Mouse (Mus musculus): ENCODE data around the gene Casp8ap2. TPM values are rescaled to one million over a fixed set of nuclear protein-coding genes. Genes with fewer than 3 reads are reported as not detected.

Casp8ap2 gene
- 10 to 100 TPM in 3 of 4 experiments, 1 to 10 TPM in 1; 9.5 to 13.0 (median 11.4) TPM for total RNA-seq (2022)

DNA sequence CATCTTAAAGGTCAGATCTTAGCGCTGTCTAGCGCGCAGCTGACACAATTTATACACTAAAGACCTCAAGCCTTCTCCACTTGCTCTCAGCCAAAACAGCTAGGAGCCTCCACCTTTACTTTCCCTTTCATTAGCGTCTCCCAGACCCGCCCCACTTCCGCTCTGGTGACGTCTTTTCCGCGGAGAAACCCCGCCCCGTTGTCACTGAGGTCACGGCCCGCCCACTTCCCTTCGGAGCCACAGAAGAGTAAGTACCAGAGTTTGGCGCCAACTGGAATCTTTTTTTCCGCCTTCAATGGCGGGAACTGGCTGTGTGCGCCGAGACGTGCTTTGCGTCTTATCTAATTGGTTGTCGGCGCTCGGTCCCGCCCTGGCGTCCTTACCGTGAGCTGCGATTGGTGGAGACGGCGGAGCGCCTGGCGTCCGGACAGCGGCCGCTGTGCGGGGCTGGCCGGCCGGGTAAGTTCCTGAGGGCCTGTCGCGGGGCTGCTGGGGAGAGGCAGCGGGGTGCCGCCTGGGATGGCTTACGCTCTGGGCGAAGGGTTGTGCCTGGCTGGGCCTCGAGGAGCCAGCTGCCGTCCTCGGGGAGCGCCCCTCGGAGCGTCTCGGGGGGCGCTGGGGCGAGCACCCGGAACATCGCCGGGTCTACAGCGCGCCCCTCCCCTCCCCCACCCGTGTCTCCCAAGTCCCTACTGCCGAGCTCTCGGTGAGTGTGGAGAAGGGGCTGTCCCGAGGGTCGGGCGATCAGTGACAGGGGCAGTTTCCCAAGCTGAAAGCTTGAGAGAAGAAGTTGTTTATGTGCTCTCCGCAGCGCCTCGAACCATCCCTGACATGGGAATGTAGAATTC is at the start of gene Casp8ap2:
Gene Casp8ap2, plus strand, starts transcription at position 418 of the 848 bp plus-strand sequence.
- DNase-seq (ENCODE audit: low spot score in 2 of 2): peak; percentile 100

DNA sequence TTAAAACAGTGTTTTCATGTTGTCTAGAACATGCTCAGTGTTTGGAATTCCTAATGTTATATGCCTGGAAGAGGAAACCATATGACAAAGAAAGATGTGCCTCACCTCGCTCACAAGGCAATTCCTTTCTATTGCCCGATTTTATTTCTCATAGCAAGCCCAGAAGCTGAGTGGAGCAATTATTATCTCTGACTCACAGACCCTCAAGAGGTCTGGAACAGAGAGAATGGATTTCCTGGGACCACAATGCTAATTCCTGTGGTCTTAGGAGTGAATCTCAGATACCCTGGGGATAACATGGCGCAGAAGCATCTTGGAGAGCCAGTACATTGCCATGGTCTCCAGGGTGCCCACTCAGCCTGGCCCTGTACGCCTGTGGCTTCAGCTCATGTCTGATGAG is 46.2 kb upstream of the Casp8ap2 start:
- DNase-seq (ENCODE audit: low spot score in 2 of 2): no peak

DNA sequence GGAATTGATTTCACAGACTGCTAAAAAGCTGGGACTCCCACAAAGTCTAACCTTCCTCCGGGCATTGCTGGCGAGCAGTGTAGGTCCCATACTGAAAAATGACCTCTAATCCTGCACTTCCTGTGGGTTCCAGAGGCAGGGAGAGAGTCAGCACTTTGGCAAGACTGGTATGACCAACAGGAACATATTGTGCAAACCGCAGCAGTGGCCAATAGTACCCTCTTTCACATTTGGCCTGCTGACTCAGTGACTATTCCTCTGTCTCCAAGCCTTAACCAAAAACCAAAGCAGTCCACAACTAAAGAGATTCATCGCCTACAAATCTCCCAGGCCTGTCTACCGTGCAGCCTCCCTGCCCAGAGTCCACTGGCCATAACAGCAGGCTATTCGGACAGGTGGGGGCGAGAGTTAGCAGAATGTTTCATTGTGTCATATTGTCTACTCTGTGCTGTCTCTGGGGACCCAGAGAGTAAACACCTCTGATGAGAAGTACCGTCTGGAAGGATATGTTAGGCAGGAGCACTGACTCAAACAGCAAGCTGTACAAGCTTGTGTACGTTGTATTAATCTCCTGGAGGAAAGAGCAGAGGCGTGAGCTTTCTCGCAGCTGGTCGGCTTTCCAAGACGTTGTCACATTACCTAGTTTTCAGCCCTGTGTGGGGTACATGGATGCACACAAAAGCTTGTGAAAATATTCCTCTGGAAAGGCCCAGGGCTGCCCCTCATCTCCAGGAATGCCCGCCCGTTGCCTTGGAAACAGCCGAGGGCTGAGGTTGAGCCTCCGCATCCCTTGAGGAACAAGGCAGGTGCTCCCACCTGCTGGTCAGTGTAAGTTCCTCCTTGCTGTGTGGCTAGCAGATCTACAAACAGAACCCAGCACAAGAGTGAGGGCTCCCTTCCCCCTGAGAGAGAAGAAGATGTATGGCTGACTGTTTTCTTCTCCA is 45.0 kb upstream of the Casp8ap2 start:
- peak in 1 of 2 experiments; percentile 18 for DNase-seq (ENCODE audit: low spot score in 2 of 2)

DNA sequence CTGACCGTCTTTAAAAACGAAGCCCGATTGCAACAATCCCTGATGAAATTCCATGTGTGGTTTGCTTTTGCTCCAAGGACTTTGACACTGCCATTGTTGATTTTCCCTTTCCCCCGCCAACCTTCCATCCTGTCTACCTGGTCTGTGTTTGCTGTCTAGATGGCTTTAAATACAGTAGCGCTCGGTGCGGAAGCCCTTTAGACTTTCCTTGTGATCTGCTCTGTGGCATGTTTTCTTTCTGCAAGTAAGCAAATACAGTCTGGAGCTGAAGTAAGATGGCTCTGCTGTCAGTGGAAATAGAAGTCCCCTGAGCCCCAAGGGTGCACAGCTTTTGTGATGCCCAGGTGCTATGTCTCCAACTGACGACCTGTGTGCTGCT is 44.3 kb upstream of the Casp8ap2 start:
- DNase-seq (ENCODE audit: low spot score in 2 of 2): no peak

DNA sequence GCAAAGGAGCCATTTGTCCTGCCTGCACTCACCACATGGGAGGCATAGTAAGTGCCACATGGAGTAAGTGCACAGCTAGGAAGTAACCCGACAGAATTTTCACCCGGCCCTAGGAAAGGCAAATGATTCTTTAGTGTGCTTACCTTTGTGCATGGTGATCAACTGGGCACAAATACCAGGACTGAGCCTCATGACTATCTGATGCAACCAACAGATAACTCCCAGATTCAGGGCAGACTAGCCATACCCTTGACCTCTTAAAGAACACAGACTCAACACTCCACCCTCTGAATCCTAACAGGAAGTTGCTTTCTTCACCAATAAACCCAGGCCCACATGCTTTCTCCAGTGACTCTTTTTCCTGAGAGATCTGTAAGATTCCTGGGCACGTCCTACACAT is 43.8 kb upstream of the Casp8ap2 start:
- no peak for DNase-seq (ENCODE audit: low spot score in 2 of 2)

DNA sequence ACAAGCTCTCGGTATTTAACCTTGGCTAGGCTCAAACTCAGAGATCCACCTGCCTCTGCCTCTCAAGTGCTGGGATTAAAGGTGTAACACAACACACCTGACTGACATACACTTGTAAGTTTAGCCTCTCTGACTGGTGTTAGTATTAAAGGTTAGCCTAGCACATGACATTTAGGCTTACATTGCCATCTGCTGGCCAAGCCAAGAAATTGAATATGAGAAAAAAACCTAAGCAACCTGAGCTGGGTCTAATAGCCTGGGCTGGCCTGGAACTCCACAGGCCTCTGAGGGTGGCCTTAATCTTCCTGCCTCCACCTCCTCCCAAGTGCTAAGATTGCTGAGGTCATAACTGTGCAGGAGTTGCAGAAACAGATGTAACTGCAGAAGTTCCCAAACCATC is 43.1 kb upstream of the Casp8ap2 start:
- DNase-seq (ENCODE audit: low spot score in 2 of 2): no peak

DNA sequence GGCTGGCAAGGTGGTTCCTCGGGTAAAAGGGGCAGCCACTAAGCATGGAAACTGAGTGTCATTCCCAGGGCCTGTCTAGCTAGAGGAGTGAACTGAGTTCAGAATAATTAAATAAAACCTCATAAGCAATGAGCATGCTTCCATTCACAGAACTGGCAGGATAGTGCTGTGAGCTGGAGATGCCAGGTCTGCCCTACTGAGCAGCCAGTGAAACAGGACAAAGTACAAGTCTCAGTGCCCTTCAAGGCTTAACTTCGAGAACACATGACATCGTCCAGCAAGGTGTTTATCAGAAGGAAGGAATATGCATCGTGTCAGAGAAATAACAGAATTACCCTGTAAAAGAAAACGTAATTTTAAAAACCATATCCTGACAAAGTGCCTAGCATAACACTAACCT is 41.7 kb upstream of the Casp8ap2 start:
- DNase-seq (ENCODE audit: low spot score in 2 of 2): no peak

DNA sequence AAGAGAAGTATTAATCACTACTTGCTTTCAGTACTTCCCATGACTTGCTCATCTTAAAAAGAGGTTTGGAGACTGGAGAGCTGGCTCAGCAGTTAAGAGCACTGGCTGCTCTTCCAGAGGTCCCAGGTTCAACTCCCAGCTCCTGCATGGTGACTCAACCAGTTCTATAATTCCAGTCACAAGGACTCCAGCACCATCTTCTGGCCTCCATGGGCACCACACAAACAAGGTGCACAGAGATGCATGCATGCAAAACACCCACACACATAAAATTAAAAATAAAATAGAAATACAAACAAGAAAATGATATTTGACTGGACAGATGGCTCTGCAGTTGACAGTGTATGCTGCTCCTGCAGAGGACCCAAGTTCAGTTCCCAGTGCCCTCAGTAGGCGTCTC is 40.6 kb upstream of the Casp8ap2 start:
- no peak for DNase-seq (ENCODE audit: low spot score in 2 of 2)

DNA sequence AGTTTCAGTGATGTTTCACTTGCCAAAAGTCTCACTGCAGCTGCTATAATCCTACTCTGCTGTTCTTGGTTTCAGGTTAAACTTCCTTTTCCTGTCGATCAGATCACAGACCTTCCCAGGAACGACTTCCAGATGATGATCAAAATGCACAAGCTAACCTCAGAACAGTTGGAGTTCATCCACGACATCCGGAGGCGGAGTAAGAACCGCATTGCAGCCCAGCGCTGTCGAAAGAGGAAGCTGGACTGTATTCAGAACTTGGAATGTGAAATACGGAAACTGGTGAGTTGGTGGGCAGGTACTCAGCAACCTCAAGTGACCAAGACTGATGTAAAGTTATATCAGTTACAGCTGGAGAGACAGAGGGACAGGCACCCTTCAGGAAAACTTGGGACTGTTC is 40.1 kb upstream of the Casp8ap2 start:
- DNase-seq (ENCODE audit: low spot score in 2 of 2): no peak

DNA sequence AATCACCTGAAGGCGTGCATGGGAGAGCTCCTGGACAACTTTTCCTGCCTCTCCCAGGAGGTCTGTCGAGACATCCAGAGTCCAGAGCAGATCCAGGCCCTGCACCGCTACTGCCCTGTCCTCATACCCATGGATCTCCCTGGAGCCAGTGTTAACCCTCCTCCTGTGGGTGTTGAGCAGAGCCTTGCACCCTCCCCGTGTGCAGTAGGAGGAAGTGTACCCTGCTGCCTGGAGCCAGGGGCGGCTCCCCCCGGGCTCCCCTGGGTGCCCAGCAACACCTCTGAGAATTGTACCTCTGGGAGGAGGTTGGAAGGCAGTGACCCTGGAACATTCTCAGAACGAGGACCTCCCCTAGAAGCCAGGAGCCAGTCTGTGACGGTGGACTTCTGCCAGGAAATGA is 35.4 kb upstream of the Casp8ap2 start:
- DNase-seq (ENCODE audit: low spot score in 2 of 2): no peak

DNA sequence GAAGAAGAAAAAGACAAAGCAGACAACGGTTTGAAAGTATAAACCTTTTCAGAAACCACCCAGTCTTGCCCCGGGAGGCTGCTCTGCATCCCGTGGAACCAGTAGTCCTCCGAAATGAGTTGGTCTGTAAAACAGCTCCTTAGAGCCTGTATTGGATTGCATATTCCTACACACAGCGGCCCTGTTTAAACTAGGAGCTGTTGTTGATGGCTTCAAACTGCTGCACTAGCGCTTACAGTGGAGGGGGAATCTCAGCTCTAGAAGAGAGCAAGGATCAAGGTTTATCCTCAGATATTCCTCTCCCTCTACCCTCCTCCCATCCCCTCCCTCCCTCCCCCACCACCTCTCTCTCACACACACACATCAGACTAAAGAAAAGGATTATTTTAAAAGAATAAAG is 31.1 kb upstream of the Casp8ap2 start:
- no peak for DNase-seq (ENCODE audit: low spot score in 2 of 2)

DNA sequence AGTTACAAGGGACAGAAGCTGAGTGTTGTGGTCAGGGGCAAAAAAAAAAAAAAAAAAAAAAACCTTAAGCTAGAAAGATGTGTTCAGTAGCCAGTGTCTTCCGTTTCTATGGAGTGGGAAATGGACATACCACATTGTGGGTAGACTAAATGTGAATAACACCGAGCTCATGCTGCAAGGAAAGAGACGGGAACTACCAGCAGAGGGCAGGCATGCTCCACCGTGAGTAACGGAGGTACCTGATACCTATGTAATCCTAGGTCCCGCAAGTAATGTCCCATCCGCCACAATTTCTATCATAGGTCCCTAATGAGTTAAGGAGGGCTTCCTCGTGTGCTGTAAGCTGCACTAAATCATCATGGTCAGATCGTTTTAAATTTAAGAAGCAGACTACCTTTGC is 28.7 kb upstream of the Casp8ap2 start:
- DNase-seq (ENCODE audit: low spot score in 2 of 2): peak in 1 of 2 experiments; percentile 47

DNA sequence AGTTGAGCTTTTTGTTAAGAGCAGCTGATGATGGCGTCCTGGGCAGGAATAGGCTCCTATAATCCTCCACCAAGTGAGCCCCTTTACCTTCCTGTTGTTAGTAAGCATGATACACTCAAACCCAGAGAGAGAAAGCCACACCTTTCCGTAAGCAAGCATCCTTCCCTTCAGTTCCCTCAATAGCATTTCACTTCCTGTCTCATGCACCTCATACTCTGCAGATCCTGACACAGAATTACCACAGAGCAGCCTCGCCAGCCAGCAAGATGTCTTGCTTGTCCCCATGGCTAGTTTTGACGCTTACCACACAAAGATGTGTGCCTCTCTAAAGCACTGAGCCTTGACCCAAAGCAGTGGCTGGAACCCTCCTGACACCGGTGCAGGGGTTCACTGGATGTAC is 27.7 kb upstream of the Casp8ap2 start:
- no peak for DNase-seq (ENCODE audit: low spot score in 2 of 2)

DNA sequence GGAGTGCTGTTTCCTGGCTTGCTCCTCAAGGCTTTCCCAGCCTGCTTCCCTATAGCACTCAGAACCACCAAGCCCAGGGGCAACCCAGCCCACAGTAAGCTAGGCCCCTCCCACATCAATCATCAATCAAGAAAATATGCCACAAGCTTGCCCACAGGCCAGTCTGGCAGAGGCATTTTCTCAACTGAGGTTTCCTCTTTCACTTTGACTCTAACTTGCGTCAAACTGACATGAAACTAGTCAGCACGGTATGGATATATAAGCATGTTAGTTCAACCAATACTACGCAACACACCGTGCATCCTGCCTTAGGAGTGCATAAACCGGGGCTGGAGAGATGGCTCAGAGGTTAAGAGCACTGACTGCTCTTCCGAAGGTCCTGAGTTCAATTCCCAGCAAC is 27.0 kb upstream of the Casp8ap2 start:
- DNase-seq (ENCODE audit: low spot score in 2 of 2): no peak

DNA sequence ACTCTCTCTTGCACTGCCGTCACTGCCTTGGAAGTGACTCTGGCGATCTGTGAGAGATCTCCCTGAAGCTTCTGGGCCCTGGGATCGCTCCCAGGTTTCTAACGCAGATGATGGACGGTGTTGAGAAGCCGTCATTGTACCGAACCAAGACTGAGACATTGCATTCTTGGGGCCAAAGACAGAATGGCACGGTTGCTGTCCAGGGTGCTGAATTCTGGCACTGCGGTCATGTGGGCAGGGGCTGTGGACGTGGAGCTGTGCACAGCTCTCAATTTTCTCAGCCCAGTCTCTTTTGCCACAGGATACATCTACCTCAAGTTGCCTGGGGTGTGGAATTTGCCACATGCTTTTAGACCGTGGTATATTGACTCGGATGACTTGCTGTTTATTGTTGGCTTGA is 14.1 kb upstream of the Casp8ap2 start:
- DNase-seq (ENCODE audit: low spot score in 2 of 2): no peak

DNA sequence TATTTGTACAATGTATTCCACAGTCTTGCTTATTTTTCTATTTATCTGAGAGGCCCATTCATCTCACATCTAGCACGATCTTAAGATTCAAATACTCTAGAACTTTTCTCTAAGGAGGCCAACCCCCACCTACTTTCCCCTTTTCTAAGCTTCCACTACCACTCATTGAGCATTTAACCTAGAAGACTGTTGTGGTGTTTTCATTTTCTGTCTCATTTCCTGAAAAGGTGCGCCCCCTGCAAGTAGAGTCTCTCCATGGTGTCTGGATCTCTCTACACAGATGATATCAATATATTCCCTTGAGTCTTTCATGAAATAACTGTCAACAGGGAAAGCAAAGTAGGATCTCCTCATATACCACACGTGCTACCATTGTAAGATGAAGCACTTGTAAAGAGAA is 12.6 kb upstream of the Casp8ap2 start, which contains the start of gene Gja10:
Gene Gja10, minus strand, starts transcription at position 101 of the 400 bp plus-strand sequence.
- DNase-seq (ENCODE audit: low spot score in 2 of 2): no peak

DNA sequence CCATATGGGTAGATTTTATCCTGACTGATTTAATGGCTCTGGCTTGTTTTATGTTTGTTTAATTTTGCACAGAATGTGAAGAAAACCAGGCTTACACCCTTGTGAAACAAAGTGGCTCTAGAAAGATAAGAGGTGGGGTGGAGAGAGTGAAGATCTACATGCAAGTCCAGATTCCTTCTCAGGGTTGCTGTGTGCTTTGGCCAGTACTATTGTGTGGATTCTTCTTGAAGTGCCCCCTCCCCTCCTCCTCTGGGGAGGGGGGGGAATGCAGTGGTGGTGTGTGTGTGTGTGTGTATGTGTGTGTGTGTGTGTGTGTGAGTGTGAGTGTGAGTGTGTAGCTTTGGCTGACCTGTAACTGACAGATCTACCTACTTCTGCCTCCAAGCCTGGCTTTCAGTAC is 6.4 kb downstream of the Casp8ap2 start:
- no peak for DNase-seq (ENCODE audit: low spot score in 2 of 2)

DNA sequence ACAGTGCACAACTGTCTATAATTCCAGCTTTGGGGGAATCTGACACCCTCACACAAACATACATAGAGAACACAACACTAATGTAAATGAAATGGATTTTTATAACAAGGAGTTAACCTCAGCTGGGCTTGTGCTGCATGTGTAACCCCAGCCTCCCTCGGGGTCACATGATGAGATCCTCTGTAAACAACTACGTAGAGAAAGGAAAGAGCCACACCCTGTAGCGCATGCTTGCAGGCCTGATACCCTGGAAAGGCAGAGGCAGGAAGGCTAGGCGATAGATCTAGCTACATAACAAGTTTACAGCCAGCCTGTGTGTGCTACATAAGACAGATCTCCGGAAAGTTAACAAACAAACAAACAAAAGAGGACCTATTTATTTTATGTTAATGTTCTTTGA is 36.4 kb downstream of the Casp8ap2 start:
- DNase-seq (ENCODE audit: low spot score in 2 of 2): no peak

DNA sequence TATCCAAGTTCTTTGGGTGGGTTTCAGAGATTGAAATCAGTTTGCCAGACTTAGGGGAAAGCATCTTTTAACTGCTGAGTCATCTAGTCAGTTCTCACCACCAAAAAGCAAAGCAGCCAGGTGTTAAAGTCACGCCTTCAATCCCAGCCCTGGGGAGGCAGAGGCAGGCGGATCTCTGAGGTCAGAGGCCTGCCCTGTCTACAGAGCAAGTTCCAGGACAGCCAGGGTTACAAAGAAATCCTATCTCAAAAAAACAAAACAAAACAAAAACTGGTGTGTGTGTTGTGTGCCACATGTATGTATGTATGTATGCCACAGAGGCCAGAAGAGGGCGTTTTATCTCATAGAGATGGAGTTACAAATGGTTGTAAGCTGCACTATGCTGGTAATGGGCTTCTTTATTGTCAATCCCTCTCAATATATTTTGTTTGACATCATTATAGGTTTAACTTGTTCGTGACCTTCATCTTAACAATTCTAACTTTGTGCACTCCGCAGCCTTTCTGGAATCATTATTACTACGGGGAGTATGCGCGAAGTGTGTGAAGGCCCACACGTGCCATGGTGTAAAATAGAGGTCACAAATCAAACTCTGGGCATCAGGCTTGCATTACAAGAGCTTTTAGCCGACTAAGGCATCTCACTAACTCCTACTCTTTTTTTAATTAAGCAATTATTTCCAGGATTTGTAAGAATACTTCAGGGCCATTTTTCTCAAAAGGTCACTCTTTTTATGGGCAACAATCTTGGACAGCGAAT is 41.1 kb downstream of the Casp8ap2 start:
- DNase-seq (ENCODE audit: low spot score in 2 of 2): no peak

DNA sequence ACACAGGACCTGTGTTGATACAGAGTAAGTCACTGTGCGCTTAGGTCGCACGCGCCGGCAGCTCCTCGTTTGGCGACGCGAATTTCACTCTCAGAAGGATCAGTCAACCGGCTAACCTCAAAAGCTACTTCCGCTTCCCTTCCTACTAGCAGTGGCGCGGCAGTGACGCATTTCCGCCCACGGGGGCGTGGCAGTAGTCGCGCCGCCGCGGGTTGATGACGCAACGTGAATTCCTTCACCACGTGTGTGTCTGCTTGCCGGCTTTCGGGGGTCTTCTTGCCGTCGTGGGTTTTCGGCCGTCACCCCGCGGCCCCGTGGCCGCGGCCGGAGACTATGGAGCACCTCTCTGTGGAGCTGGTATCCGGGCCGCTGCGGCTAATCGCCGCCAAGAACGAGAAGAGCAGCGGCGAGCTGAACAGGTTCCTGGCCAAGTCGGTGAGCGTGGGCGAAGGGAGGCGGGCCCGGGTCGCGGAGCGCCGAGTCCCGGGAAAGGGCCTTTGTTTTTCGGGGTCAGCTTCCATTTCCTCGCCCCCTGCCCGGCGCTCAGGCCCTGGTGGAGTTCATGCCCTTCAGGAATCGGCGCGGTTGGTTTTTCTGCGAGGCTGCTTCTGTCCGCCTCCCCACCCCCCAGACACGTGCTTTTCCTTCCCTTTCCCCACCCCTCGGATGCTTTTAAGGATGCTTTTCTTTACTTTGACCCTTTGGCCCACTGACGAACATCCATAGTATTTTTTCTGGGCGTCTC is 41.8 kb downstream of the Casp8ap2 start, which contains the start of gene Mdn1:
Gene Mdn1, plus strand, starts transcription at position 202 of the 745 bp plus-strand sequence.
- peak; percentile 93 to 97 for DNase-seq (ENCODE audit: low spot score in 2 of 2)

DNA sequence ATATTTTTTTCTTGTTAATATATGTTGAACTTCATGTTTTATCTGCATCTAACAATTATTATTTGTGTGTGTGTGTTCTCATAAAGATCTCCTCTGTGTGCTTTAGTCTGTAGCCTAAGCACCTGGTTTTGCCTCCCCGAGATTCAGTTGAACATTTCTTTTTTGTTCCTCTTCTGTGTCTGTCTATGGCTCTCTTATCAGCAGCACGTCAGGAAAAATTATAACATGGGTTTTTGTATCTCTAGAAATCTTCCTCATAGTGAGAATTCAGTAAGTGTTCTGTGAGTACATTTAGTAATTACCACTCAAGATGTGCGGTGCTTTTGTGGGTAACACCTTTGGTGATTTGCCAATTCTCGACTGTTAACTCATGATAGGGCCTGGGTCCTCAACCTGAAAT is 50.6 kb downstream of the Casp8ap2 start:
- no peak for DNase-seq (ENCODE audit: low spot score in 2 of 2)

Data from layer of hippocampus, adult 8-10 months (tissue).